Mouse (Mus musculus) gastrocnemius, postnatal 25 days (tissue): ENCODE measurements around the gene Stum. TPM values are rescaled to one million over a fixed set of nuclear protein-coding genes. Genes with fewer than 3 reads are reported as not detected.
"Not testable (repeated sequence)": the region's sequence is repeated elsewhere in the genome, so short reads cannot be mapped to it uniquely, and the experiment has no call there.

Experiments
- DNase-seq: peaks from one replicate; pipeline ENCODE4 v3.0.0; 2022
- long read RNA-seq, 2 experiments: library from polyadenylated mRNA; stranded (forward); transcript quantifications; one replicate each; pipeline ENCODE4 v2.0.0; 2021
- total RNA-seq, 2 experiments: library from RNA; stranded (reverse); gene quantifications; 1 replicate in 1 of 2; 2 replicates in 1 of 2; pipeline ENCODE4 v1.2.3; 2021

Stum gene
- total RNA-seq, result under 1 TPM; 0.43 to 0.49 TPM
- long read RNA-seq, experiment 1, result 0 reads
- long read RNA-seq, experiment 2, result 0 reads

DNA sequence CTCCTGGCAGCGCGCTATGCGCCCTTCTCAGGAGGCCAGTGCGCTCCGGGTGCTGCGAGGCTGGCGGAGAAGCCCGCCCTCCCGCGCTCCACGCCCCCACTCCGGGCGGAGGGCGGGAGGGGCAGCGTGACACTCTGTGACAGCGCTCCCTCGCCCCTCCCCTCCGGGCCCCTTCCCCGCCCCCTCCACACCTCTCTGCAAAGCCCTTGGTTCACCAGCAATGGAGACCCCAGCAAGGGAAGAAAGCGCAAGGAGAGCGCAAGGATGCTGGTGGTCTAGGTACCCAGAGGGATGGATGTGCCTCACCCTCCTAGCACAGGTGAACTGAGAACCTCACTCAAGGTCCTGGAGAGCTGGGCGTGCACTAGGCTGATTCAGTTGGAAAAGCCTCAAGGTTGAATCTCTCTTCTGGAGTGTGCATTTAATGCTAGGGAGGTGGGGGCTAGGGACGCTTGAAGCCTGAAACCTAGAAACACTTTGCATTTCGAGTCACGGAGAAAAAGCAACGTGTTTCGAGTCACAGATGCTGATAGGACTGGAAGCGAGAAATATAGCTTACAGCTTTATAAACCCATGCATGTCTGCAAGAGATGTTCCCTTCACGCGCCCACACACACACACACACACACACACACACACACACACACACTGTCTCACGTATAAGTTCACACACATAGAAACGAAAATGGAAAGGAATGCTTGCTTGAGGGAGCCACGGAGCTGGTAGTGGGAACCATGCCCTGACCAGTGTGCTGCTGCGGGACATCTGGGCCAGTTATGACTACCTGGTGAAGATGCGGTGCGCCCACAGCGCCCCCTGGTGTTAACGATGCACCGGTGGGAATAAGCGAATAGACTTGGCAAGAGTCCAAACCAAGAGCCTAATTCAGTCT lies at the start of gene Stum:
Stum (minus strand) TSS at position 106 of the 893 bp plus-strand sequence.
- DNase-seq, result peak; percentile 56

GRCm38 (mm10) chr1:180532671-180533070 lies 49.4 kb upstream of the Stum start:
- DNase-seq, result no peak

DNA sequence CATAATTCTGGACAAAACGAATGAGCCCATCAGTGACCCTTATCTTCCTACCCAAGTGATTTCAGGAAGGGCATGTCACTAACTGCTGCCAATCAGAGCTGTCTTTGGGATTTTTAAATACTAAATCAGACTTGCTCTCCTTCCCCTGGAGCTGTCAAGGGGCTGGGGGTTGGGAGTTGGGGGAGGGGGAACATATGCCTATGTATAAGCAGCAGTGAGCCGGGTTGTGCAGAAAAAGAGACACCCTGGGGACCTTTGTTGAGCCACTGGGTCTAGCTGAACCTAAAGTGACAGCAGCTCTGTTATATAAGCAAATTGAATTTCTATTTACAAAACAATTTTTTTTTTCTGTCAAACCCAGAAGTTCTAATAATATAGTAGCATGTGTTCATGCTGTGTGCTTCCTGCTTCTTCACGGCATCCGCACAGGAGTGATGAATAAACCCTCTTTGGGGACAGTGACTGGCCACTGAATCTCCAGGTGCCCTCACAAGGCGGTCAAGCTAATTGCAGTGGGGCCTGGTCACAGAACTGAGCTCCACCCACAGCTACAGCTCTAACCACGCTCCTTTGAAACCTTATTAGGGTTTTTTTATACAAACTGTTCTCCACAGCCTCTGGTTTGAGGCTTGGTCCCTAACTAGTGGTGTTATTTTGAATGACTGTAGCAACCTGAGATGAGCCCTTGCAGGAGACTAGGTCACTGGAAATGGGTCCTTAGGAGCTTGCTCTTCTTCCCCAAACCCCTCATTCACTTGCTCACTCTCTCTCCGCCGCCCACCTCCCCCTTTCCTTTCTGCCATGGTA lies 47.4 kb upstream of the Stum start:
- no peak for DNase-seq

DNA sequence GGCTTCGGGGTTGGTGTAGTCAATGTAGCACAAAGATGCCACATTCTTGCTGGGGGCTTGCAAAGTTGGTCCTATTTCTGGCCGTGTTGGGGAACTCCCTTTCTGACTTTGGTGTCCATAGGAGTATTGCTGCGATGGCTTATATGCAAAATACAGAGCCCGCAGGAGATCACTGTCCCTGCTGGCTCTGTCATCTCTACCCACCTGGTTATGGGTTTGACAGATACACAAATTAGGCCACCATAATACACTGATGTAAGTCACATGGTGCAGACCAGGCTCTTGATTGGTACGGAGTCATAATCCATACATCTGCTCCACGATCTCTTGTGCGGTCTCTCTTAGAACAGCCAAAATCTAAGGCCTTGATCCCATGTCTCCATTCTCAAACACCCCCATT lies 46.5 kb upstream of the Stum start:
- no peak for DNase-seq

- no peak for DNase-seq
Observed at GRCm38 (mm10) chr1:180525301-180525700, 42.0 kb upstream of the Stum start.

DNA sequence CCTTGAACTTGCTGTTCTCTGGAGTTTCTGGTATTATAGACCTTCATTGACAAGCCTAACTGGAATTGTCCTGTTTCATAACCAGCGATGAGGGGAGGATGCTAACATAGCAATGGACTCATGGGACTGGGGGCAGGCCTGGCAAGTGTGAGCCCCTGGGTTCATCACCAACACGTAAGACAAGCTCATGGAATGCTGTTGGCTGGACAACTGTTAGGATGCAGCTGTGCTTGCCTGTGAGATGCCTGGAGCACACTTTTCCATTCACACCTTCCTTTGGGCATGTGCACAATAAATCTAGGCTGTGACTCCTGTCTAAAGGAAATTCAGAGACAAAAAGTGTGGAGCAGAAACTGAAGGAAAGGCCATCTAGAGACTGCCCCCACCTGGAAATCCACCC lies 40.0 kb upstream of the Stum start:
- no peak for DNase-seq

DNA sequence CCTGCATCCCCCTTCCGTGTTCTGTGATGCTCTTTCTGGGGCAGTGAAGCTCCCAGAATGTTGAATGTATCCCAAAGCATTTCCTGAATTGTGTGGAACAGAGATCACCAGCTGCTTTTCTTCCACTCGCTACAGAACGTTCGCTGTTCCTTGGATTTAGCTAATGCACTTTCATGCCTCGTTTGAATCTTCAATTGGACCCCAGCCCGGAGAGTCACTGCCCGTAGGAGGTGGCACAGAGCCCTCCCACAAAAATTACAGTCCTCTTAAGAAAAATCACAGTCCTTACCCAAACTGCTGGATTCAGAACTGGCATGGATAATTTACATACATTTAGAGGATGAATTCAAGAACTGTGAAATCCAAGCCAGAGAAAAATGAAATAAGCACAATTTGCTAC lies 36.9 kb upstream of the Stum start:
- DNase-seq, result no peak

DNA sequence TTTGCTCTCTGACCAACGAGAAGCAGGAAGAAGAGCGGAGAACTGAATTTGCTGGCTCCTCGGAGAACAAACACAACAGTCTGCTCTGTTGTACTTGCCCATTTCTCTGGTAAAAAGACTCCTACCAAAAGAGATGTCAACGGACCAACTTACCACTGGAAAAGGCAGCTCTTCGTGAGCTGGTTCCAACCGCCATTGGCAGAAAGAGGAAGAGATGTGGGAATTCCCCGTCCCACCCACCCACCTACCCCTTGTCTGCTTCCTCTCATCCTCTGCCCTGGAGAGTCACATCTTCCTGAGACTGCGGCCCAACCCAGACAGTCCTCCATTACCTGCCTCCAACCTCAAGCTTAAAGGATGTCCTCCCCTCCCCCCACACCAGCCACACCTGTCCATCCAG lies 36.2 kb upstream of the Stum start:
- no peak for DNase-seq

DNA sequence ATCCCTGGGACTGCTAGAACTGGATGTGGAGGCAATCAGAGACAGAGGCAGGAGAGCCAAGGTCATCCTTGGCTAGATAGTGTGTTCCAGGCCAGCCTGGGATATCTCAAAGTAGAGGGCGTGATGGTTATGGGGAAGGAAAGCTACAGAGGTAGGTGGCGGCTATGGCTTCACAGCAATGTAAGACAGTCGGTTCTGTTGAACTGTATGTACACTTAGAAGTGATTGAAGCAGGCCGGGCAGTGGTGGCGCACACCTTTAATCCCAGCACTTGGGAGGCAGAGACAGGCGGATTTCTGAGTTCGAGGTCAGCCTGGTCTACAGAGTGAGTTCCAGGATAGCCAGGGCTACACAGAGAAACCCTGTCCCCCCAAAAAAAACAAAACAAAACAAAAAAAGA lies 35.6 kb upstream of the Stum start:
- DNase-seq, result not testable (repeated sequence)

DNA sequence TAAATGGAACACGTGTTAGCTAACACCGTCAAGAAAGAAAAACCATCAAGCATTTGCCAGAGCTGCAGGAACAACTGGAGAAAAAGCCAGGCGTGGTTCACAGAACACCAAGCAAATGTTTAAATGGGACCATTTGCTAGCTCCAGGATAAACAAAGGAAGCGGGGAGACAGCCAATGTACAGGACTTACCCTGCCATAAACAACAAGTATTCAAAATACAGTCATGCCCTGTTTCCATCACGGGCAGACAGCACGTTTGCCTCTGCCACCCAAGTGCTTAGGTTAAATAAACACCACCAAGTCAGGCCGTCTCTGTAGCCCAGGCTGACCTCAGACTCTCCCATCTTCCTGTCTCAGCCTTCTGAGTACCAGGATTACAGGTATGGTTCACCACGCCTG lies 35.1 kb upstream of the Stum start:
- no peak for DNase-seq

- no peak for DNase-seq
Observed at GRCm38 (mm10) chr1:180517390-180518054, 34.2 kb upstream of the Stum start.

- DNase-seq, result no peak
Observed at GRCm38 (mm10) chr1:180514077-180514476, 30.8 kb upstream of the Stum start.

DNA sequence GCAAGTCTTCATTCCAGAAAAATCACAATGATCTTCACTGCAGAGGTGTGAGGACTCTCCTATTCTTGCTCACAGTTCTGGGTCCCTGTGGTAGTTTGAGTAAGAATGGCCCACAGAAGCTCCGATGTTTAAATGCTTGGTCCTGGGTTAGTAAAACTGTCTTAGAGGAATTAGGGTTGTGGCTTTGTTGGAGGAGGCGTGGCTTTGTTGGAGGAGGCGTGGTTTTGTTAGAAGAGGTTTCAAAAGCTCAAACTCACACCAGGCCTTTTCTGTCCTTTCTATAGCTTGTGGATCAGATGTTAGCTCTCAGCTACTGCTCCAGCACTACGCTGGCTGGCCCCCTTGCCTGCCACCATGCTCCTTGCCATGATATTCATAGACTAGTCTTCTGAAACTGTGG lies 27.6 kb upstream of the Stum start:
- DNase-seq, result no peak

DNA sequence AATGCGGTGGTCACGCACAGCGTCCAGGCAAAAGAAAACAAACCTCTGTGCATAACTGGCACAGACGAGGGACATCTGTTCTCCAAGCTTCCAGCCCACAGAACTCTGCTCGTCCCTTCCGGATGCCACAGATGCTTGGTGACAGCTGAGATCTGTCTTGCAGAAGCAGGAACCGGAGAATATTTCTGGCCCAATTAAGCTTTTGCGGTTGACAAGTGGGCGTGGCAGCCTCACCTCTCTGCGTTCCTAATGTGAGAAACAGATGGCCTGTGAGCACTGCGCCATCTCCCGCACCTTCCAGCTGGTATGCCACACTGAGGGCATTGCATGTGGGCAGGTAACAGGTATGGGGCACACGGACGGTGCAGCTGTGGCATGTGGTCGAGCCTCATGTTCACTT lies 27.1 kb upstream of the Stum start:
- no peak for DNase-seq

GRCm38 (mm10) chr1:180508662-180509061 lies 25.4 kb upstream of the Stum start:
- DNase-seq, result no peak

DNA sequence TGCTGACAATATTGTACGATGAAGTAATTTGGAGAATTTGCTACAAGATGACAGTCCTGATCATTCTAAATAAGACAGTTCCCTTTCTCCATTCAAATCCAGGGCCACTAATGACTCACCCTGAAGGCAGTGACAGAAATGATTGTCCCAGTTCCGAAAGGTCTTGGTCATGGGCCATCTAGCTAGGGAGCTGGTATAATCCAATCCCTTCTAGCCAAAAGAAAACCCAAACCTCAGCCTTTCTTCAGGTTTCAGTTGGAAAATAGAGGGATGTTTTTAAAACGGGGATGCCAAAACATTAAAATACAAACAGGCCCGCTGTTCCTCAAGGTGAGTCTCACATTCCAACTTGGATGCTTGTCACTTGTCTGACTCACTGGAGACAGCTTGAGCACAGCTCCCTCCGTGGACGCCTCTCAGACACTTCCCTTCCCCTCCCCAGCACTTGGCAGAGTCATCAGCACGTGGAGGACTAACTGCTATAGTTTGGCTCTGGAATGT lies 24.0 kb upstream of the Stum start:
- DNase-seq, result no peak

GRCm38 (mm10) chr1:180506341-180506740 lies 23.0 kb upstream of the Stum start:
- no peak for DNase-seq

DNA sequence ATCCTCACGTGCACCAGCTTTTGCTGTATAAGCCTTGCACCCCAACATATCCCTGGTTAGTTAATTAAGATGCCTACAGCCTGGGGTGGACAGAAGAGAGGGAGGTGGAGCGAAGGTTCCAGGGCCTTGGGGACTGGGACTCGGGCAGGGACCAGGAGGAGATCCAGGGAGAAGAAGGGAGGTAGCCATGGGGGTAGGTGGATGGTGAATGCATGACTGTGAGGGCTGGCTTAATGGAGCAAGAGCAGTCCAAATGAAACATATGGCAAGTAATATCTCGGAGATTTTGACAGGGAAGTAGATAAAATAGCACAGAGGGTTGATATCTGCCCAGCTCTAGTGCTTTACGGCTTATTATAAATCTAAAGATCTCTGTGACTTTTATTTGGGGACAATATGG lies 21.6 kb upstream of the Stum start:
- DNase-seq, result no peak

DNA sequence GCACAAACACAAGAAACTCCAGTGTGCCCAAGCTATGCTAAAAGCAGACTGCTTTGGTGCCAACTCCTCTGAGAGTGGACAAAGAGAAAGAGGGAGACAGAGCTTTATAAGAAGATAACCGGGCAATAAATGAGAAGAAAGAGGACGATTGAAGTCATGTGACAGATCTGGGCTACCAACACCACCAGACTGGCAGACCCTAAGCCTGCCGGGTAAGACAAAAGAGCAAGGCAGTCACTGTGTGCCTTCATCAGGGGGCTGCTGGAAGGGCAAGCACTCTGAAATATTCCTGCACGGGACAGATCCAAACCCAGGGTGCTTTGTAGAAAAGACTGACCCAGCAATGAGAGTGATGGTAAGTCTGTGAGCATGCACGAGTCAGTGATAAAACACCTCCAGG lies 20.2 kb upstream of the Stum start:
- DNase-seq, result no peak

DNA sequence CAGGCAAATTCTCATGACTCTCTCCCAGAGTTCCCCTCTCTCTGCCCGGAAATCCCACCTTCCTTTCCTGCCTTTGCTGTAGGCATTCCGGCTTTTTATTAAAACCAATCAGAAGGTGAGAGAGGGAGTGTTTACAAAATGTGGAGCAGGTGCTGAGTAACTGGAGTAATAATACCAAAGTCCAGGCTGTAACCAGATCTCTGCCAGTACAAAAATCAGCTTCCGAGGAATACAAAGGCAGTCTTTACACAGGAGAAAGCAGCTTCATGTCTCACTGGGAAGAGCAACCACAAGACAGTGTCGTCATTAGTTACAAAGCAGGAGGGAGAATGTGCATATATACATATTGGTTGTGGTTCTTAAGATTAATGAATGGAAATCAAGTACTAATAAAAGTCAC lies 19.3 kb upstream of the Stum start:
- DNase-seq, result no peak

- no peak for DNase-seq
Observed at GRCm38 (mm10) chr1:180500641-180501040, 17.3 kb upstream of the Stum start.

DNA sequence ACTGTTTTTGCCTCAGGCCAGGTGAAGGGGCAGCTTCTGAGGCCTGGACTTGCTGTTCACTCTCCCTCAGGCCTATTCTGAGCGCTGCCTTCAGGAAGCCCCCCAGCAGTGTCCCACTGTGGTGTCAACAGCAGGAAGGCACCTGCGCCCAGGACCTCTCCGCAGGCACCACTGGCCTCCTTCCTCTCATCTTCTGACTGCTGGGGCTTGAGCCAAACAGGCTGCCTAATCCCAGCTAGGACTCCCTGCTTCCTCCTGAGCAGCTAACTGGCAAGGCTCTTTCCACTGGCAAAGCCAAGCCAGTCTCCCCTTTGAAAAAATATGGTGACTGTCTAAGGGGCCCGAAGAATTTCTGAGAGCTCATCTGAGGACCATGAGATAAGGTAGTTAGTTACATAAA lies 16.9 kb upstream of the Stum start:
- DNase-seq, result no peak

DNA sequence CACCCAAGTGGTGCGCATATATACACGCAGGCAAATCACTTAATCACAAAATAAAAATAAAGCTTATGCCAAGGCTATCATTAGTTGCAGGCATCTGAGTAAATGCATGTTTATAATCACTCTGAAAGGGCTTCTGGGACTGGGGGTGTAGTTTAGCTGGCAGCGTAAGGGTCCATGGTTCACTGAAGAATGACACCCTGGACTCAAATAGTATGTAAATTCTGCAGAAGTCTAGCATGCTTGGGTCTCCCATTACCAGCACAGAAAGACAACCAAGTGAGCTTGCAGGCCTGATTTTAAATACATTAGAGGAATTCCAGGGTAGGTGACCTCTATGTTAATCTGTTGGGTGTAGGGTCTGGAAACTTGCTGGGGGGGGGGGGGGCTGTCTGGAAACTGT lies 16.5 kb upstream of the Stum start:
- no peak for DNase-seq
